Mouse (Mus musculus): ENCODE data around the gene Camta1.

The Camta1 gene

DNA sequence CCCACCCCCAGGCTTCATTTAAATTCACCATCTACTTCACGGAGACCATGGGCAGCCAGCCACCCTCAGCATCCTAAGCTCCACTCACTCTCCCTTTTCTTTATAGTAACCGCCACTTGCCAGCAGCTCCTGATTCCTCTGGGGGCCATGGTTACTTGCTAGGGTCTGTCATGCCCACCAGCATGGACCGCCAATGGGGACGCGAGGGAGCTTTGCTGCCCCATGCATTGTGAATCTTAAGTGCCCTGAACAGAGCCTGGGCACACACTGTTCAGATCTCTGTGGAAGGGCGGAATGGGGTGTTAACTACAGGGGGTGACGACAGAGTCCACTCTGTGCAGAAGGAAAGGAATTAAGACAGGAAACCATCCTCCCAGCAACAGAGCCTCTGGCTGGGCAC is 465.1 kb downstream of the Camta1 start:
- CTCF ChIA-PET, result interaction anchor here in 1 of 4 experiments (0.6 kb wide), 1 partner anchor 163 kb away, joined by 12 read pairs; no protein-coding TSS in a partner anchor
- POLR2A ChIA-PET, result interaction anchor here in 1 of 4 experiments (0.6 kb wide), 1 partner anchor 258 kb away, joined by 7 read pairs; no protein-coding TSS in a partner anchor

GRCm38 (mm10) chr4:151389345-151389744 is 472.3 kb downstream of the Camta1 start:
- CTCF ChIA-PET, result no interaction called here
- POLR2A ChIA-PET, result no interaction called here

DNA sequence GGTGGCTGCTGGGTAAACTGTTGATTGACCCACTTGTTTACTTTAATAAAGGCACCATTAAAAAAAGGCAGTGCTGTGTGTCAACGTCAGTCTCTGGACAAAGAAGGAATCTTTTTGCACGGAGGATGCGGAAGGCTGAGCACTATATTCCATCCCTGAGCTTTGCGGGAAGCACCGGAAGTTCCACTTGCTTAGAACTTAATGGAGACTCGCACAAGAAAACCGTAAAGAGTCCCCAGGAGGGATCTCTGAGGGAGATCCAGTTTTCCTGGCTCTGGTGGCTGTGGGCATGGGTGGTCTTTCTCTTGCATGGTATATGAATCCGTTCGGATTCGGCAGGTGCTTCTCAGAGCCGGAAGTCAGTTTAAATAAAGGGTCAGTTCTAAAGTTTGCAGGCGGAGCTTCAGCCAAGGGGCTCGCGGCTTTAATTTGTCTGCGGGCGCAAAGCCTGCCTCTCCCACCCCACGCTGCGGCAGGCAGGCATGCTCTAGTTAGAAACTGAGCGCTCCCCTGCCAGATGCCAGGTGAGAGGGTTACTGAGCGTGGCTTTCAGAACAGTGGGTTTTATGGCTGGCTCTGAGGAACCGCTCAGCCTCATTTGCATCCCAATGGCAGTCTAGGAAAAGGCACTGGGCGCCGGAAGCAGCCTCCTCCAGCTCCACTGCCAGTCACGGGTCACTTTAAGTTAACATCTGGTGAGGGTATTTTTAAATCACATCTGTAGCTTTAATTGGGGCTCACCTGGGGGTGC is 474.8 kb downstream of the Camta1 start:
- ChIA-PET POLR2A (interaction anchor here in 2 of 4 experiments (0.9 to 2.5 kb wide), 12 partner anchors 9 to 475 kb away, joined by 3 to 15 read pairs (median 6); partner anchors contain the start of gene Camta1 (in 1 of the 2)), CTCF (interaction anchor here in 3 of 4 experiments (0.6 to 1.9 kb wide), 9 partner anchors 17 to 473 kb away, joined by 3 to 11 read pairs (median 4); no protein-coding TSS in a partner anchor)

DNA sequence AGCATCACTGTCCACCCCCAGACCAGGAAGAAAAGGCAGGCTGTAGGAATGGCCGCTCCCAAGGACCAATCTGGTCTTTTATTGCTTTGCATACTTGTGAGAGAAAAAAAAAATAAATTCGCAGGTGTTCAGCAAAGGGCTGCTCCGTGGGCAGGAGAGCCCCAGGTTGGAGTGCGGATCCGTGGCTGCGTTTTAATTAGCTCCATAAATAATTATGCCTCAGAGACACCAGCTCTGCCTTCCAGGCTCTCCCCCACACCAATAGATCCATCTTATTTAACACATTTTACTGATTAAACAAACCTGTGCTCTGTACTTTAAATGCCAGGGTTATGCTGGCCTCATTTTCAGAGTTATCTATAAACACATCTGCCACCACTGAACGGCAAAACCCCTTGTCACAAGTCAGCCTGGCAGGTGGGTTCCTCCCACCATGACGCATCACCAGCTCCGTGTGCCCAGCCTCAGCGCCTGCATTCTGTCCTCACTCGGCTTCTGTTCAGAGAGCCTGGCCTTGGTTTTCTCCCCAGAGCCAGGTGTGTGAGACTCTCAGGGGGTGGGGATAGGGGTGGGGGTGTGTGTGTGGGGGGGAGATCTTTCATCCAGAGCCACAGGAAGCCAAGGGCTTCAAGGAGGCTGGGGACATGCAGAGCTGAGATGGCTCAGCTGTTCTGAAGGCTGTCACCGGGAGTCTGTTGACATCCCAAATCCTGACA is 475.5 kb downstream of the Camta1 start:
- ChIA-PET CTCF (interaction anchor here in 3 of 4 experiments (0.6 to 1.9 kb wide), 12 partner anchors 18 to 723 kb away, joined by 3 to 11 read pairs (median 4); no protein-coding TSS in a partner anchor), POLR2A (interaction anchor here in 3 of 4 experiments (0.6 to 2.5 kb wide), 12 partner anchors 8 to 476 kb away, joined by 3 to 15 read pairs (median 6); partner anchors contain the start of gene Camta1 (in 1 of the 3))

DNA sequence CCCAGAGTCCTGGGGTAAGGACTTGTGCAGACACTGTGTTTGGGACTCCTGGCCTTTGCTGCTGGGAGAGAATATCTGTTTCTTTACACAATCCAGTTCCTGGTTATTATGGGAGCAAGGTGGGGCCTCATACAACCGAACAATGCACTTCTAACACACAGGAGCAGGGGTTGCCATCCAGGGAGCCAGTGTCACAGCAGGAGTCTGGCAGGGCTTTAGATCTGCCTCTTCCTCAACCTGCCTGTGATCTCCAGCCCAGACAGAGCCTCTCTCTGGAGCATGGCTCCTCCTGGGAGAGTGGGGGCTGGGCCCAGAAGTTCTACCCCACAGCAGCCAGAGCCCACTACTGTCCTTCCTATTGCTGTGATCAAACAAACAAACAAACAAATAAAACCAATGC is 483.9 kb downstream of the Camta1 start:
- ChIA-PET CTCF (interaction anchor here in 1 of 4 experiments (1.0 kb wide), 1 partner anchor 233 kb away, joined by 3 read pairs; no protein-coding TSS in a partner anchor), POLR2A (interaction anchor here in 2 of 4 experiments (0.8 to 3.4 kb wide), 3 partner anchors 9 to 22 kb away, joined by 3 to 10 read pairs (median 5); no protein-coding TSS in a partner anchor)

DNA sequence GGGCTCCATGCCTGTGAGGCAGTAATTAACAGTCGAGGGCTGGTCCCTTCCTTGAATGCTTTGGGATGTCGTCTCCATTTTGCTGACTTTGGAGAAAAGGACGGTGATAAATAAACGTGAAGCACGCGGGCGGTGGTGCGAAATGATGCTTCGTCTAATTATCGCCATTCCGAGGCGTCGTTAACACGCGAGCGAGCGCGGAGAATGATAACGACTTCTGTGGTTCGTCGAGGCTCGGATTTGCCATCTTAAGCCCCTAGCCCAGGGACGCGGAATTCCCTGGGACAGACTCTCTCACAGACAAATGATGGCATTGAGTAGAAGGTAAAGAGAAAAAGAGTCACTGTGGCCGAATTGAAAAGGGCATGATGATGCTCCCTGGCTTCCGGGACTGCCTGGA is 485.4 kb downstream of the Camta1 start:
- ChIA-PET CTCF (no interaction called here), POLR2A (interaction anchor here in 1 of 4 experiments (3.4 kb wide), 1 partner anchor 11 kb away, joined by 10 read pairs; no protein-coding TSS in a partner anchor)

GRCm38 (mm10) chr4:151372855-151373566 is 488.7 kb downstream of the Camta1 start:
- ChIA-PET POLR2A (interaction anchor here in 1 of 4 experiments (0.7 to 0.8 kb wide), 2 partner anchors 12 to 44 kb away, joined by 3 to 4 read pairs; no protein-coding TSS in a partner anchor), CTCF (no interaction called here)

DNA sequence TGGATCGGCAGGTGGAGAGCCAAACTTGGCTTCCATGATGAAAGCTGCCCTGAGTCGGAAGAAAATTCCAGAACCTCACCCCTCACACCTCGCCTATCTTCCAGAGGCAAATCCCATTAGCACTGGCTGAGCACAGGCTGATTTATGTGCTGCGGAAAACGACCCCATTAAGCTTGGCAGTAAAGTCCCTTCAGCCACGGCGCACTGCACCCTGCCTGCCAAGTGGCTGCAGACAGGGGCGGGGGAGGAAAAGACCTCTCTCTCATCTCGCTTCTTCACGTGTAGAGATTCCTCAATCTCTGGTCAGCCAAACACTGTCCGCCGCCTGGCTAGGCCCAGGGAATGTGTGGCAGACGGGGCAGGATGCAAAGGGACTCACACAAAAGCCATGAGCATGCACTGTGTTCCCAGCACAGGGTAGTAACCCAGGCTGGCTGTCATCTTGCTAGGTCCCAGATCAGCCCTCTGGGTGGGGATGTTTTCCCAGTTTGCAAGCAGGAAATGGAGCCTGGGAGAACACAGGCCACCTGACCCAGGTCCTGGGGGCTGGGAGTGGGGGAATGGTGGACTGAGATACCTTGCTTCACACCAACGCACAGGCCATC is 494.6 kb downstream of the Camta1 start:
- POLR2A ChIA-PET, result interaction anchor here in 1 of 4 experiments (1.5 kb wide), 1 partner anchor 11 kb away, joined by 3 read pairs; no protein-coding TSS in a partner anchor
- CTCF ChIA-PET, result interaction anchor here (0.5 to 1.2 kb wide), 4 partner anchors 25 to 1163 kb away, joined by 3 read pairs; no protein-coding TSS in a partner anchor

GRCm38 (mm10) chr4:151360976-151361673 is 500.6 kb downstream of the Camta1 start:
- POLR2A ChIA-PET, result interaction anchor here in 3 of 4 experiments (0.5 to 1.2 kb wide), 5 partner anchors 10 to 474 kb away, joined by 3 to 4 read pairs (median 4); no protein-coding TSS in a partner anchor
- CTCF ChIA-PET, result interaction anchor here in 1 of 4 experiments (0.6 kb wide), 1 partner anchor 67 kb away, joined by 3 read pairs; no protein-coding TSS in a partner anchor

GRCm38 (mm10) chr4:151355505-151355904 is 506.2 kb downstream of the Camta1 start:
- POLR2A ChIA-PET, result interaction anchor here in 2 of 4 experiments (1.2 to 1.3 kb wide), 2 partner anchors 11 to 23 kb away, joined by 3 read pairs; no protein-coding TSS in a partner anchor
- CTCF ChIA-PET, result interaction anchor here in 1 of 4 experiments (0.7 kb wide), 1 partner anchor 94 kb away, joined by 3 read pairs; no protein-coding TSS in a partner anchor

GRCm38 (mm10) chr4:151352791-151353190 is 508.9 kb downstream of the Camta1 start:
- POLR2A ChIA-PET, result no interaction called here
- CTCF ChIA-PET, result no interaction called here

DNA sequence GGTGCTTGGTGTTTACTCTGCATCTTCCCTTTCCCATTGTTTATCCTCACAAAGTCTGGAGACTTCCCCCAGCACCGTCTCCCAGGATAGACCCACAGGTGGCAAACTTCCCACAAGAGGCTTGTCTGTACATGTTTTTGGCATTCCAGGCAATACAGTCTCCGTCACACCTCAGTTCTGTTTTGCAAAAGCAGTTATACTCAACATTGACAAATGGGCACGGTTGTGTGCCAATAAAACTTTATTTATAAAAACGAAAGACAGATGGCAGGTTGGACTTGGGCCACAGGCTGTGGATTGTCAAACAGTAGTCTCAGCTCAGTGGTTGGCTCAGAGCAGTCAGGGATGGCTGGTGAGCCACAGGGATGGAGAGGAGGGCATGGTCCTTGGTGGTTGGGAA is 509.4 kb downstream of the Camta1 start:
- POLR2A ChIA-PET, result interaction anchor here in 1 of 4 experiments (0.9 to 1.0 kb wide), 2 partner anchors 15 to 386 kb away, joined by 3 to 4 read pairs; no protein-coding TSS in a partner anchor
- CTCF ChIA-PET, result interaction anchor here in 1 of 4 experiments (0.5 kb wide), 1 partner anchor 1817 kb away, joined by 4 read pairs; no protein-coding TSS in a partner anchor

DNA sequence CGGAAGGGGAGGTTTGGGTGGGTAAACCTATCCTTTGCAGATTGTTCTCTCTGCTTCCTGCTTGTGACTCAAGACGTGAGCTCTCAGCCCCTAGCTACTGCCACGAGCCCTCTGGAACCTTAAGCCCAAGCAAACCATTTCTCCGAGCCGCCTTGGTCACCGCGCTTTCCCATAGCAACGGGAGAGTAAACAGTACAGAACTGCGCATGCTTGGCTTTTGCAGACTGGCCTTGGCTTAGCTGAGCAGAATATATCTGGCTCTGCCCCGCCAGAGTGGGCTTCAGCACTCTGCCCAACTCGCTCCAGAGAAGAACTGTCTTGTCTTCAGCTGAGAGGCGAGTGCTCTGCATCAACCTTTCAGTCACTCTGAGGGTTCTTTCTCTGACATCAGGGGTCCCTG is 509.9 kb downstream of the Camta1 start:
- CTCF ChIA-PET, result interaction anchor here in 1 of 4 experiments (0.5 kb wide), 1 partner anchor 1818 kb away, joined by 4 read pairs; no protein-coding TSS in a partner anchor

GRCm38 (mm10) chr4:151347620-151348019 is 514.1 kb downstream of the Camta1 start:
- CTCF ChIA-PET, result no interaction called here
- POLR2A ChIA-PET, result interaction anchor here in 1 of 4 experiments (1.3 kb wide), 1 partner anchor 8 kb away, joined by 4 read pairs; no protein-coding TSS in a partner anchor

More for the DNA sequence above, 509.9 kb downstream of the Camta1 start:
- POLR2A ChIA-PET, result interaction anchor here in 2 of 4 experiments (0.7 to 1.0 kb wide), 6 partner anchors 9 to 387 kb away, joined by 3 to 4 read pairs (median 4); no protein-coding TSS in a partner anchor

DNA sequence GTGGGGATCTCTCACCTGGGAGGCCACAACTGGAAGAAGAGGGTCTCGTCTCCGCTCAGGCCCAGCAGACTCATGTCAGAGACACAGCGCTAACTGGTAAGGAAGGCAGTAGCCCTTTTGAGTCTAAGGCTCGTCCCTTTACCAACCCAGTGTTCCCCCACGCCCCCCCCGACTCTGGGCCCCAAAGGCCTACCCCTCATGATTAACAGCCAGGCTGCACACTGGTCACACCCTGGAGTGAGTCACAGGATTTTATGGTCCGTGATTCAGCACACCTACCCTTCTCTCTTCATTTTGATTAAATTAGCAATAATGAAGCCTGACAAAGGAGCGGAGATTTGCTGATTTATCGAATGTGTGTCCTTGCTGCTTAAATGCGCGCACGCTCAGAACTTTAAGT is 515.0 kb downstream of the Camta1 start:
- ChIA-PET CTCF (interaction anchor here in 2 of 4 experiments (0.6 kb wide), 2 partner anchors 61 to 139 kb away, joined by 3 read pairs; no protein-coding TSS in a partner anchor), POLR2A (interaction anchor here in 1 of 4 experiments (0.9 kb wide), 1 partner anchor 9 kb away, joined by 3 read pairs; no protein-coding TSS in a partner anchor)

DNA sequence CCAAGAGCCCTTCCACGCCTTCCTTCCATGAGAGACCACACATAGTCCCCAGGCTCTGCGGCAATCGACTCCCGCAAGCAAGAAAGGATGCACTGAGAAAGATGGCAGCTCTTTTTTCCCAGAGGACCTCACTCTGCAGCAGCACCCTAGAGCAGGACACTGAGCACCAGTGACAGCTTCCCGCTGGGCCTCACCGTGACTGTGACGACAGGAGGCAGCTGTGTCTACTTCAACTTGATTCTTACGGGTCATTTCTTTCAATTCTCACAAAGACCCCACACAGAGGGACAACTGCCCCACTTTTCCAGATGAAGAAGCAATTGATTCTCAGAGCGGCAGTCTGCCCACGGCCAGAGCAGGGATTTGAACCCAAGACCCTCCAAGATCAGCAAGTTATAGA is 516.9 kb downstream of the Camta1 start:
- ChIA-PET POLR2A (no interaction called here), CTCF (no interaction called here)

DNA sequence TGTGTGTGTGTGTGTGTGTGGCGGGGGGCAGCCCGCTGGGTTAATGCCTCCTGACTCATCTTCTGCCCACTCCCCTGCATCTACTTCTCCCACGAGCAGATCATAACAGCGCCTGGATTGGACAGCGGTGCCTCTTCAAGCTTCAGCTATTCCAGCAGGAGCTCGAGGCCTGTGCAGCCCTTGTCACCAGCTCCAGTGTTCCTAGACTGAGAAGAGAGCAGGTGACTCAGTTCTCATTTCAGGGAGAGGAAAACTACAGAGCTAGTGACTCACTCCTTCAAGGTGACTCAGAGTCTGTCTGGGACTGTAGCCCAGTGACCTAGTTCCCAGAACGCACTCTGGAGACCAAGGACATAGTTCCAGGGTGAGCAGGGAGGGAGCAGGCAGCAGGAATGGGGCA is 522.3 kb downstream of the Camta1 start:
- CTCF ChIA-PET, result interaction anchor here in 3 of 4 experiments (0.5 to 1.2 kb wide), 9 partner anchors 56 to 439 kb away, joined by 3 to 7 read pairs (median 3); no protein-coding TSS in a partner anchor
- POLR2A ChIA-PET, result interaction anchor here in 3 of 4 experiments (0.5 to 2.8 kb wide), 7 partner anchors 9 to 110 kb away, joined by 3 to 13 read pairs (median 3); no protein-coding TSS in a partner anchor

Measured in embryonic stem cell, embryonic (primary cell).